Mouse (Mus musculus): ENCODE results near the gene Ccl1. TPM values are rescaled to one million over a fixed set of nuclear protein-coding genes. Genes with fewer than 3 reads are reported as not detected.

Gene Ccl1
- not detected in 2 replicates for polyA plus RNA-seq (2016; fragmentation: Nextera tagmentation; extraction: Ambion mirVana)

DNA sequence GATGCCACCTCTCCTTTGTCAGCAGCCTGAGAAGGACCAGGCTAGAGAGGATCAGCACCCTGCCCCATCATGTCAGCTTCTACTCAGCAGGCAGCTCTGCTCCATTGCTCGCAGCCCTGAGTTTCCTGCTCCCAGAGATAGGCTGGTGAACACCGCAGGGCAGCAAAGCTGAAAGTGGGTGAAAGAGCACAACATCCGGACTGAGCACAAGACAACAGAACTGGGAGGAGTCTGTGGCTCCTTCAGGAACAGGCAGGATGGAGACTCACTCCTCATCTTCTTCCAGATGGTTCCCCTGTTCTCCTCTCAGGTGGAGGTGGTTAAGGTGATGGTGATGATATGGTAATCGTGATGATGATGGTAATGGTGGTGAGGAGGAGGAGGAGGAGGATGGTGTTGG is at the start of gene Ccl1:
Ccl1 (minus strand) TSS at position 101 of the 400 bp plus-strand sequence.
- 74% methylated on average over 4 of the region's 4 CpGs for WGBS
- H3K27me3 ChIP-seq (ENCODE audit: poor library complexity, severe bottlenecking) = no peaks in the 10 kb centered on the region
- no peak within 1 kb of the TSS for H3K27ac ChIP-seq
- no peak for DNase-seq (ENCODE audit: extremely low spot score, low spot score)
- peaks cover 6% of the 10 kb centered on the region for H3K4me1 ChIP-seq
- no peaks in the 10 kb centered on the region for H3K9me3 ChIP-seq
- H3K36me3 ChIP-seq (replicated peaks) = no peaks in the 10 kb centered on the region
- H3K4me3 ChIP-seq = no peak within 1 kb of the TSS

DNA sequence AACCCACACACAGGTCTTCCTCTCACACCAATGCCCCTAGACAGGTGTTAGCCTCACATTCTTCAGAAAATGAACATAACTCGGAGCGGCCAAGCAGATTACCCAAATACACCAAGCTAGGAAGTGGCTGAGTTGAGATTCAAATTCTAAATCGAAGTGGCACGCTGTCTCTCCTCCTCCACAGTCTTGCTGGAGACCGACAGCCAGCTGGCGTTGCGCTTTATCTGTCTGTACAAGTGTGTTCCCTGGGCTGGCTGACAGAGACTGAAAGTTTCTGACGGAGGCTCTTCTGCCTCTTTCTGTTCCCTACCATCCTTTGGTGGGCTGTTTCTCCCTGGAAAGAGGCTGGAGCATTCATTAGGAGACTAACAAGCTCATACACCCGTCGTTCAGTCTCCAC is 45.5 kb upstream of the Ccl1 start:
- no peak for DNase-seq (ENCODE audit: extremely low spot score, low spot score)
- no peak overlapping the region for H3K4me3 ChIP-seq
- H3K9me3 ChIP-seq = no peaks in the 10 kb centered on the region
- no peak overlapping the region for H3K27ac ChIP-seq
- H3K27me3 ChIP-seq (ENCODE audit: poor library complexity, severe bottlenecking) = no peaks in the 10 kb centered on the region
- WGBS = 83% methylated on average over 10 of the region's 10 CpGs
- no peaks in the 10 kb centered on the region for H3K4me1 ChIP-seq
- H3K36me3 ChIP-seq (replicated peaks) = no peaks in the 10 kb centered on the region

GRCm38 (mm10) chr11:82340900-82341299 is 35.4 kb upstream of the Ccl1 start:
- WGBS = 63% methylated on average over 2 of the region's 2 CpGs
- Histone ChIP-seq H3K36me3 (replicated peaks) (no peaks in the 10 kb centered on the region), H3K4me3 (no peak overlapping the region), H3K27me3 (ENCODE audit: poor library complexity, severe bottlenecking) (no peaks in the 10 kb centered on the region), H3K4me1 (peaks cover 24% of the 10 kb centered on the region), H3K27ac (no peak overlapping the region), H3K9me3 (0 out of 2 replicates have a peak, but pooled peaks cover 5% of the 10 kb centered on the region)
- no peak for DNase-seq (ENCODE audit: extremely low spot score, low spot score)

- H3K36me3 ChIP-seq (replicated peaks) = no peaks in the 10 kb centered on the region
- H3K4me1 ChIP-seq = peaks cover 20% of the 10 kb centered on the region
- no peak for DNase-seq (ENCODE audit: extremely low spot score, low spot score)
- H3K27ac ChIP-seq = no peak overlapping the region
- 62% methylated on average over 6 of the region's 6 CpGs for WGBS
- no peaks in the 10 kb centered on the region for H3K27me3 ChIP-seq (ENCODE audit: poor library complexity, severe bottlenecking)
- no peak overlapping the region for H3K4me3 ChIP-seq
- 0 out of 2 replicates have a peak, but pooled peaks cover 5% of the 10 kb centered on the region for H3K9me3 ChIP-seq
Observed at GRCm38 (mm10) chr11:82340416-82340815, 34.9 kb upstream of the Ccl1 start.

GRCm38 (mm10) chr11:82339921-82340401 is 34.5 kb upstream of the Ccl1 start:
- no peak for DNase-seq (ENCODE audit: extremely low spot score, low spot score)
- Histone ChIP-seq H3K36me3 (replicated peaks) (no peaks in the 10 kb centered on the region), H3K27me3 (ENCODE audit: poor library complexity, severe bottlenecking) (no peaks in the 10 kb centered on the region), H3K4me1 (peaks cover 20% of the 10 kb centered on the region), H3K9me3 (0 out of 2 replicates have a peak, but pooled peaks cover 5% of the 10 kb centered on the region), H3K27ac (no peak overlapping the region), H3K4me3 (no peak overlapping the region)
- 43% methylated on average over 7 of the region's 7 CpGs for WGBS

DNA sequence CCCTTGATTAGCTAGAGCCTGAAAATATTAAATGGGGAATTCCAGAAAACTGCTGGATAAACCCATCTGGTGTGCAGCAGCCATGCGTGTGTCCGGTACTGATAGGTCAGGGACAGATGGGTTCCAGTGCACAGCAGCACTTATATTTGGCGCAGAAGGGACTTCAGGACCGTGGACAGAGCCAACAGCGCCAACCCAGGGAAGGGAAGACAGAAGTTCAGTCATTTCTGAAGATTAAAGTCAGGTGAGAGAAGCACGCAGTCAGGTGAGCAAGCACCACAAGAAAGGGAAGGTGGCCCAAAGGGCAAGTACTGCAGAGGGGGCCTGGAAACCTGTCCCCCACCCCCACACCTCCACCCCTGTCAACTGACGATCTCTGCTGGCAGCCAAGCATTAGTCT is 7.7 kb upstream of the Ccl1 start:
- Histone ChIP-seq H3K27me3 (ENCODE audit: poor library complexity, severe bottlenecking) (no peaks in the 10 kb centered on the region), H3K9me3 (no peaks in the 10 kb centered on the region), H3K27ac (no peak overlapping the region), H3K36me3 (replicated peaks) (no peaks in the 10 kb centered on the region), H3K4me3 (no peak overlapping the region), H3K4me1 (peaks cover 7% of the 10 kb centered on the region)
- WGBS = 49% methylated on average over 7 of the region's 7 CpGs
- no peak for DNase-seq (ENCODE audit: extremely low spot score, low spot score)

GRCm38 (mm10) chr11:82310336-82311045 is 5.0 kb upstream of the Ccl1 start:
- 19% methylated on average over 12 of the region's 12 CpGs for WGBS
- no peak for DNase-seq (ENCODE audit: extremely low spot score, low spot score)
- H3K27ac ChIP-seq = no peak overlapping the region
- no peaks in the 10 kb centered on the region for H3K36me3 ChIP-seq (replicated peaks)
- no peaks in the 10 kb centered on the region for H3K9me3 ChIP-seq
- H3K4me3 ChIP-seq = no peak overlapping the region
- no peaks in the 10 kb centered on the region for H3K27me3 ChIP-seq (ENCODE audit: poor library complexity, severe bottlenecking)
- H3K4me1 ChIP-seq = peaks cover 7% of the 10 kb centered on the region

GRCm38 (mm10) chr11:82297895-82298294 is 7.6 kb downstream of the Ccl1 start:
- no peaks in the 10 kb centered on the region for H3K36me3 ChIP-seq (replicated peaks)
- DNase-seq (ENCODE audit: extremely low spot score, low spot score) = no peak
- WGBS = 59% methylated on average over 4 of the region's 4 CpGs
- H3K27ac ChIP-seq = no peak overlapping the region
- H3K4me3 ChIP-seq = no peak overlapping the region
- H3K4me1 ChIP-seq = no peaks in the 10 kb centered on the region
- H3K9me3 ChIP-seq = no peaks in the 10 kb centered on the region
- H3K27me3 ChIP-seq (ENCODE audit: poor library complexity, severe bottlenecking) = no peaks in the 10 kb centered on the region

DNA sequence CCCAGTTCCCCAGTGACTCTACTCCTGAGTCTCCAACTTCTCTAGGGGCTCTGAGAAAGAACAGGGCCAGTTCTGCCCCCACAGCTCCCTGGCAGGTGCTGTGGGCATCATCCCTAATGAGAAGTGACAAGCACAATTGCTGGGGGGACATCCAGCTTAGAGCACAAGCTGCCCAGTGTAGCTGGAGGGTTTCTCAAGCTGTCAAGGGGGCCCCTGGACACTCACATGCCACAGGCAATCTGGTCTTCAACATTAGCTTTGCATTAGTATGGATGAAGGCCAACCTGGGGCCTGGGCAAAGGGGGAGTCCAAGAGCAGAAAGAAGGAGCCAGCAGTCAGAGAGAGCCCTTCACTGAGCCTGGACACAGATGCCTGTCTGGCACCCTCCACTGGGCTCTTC is 14.6 kb downstream of the Ccl1 start:
- Histone ChIP-seq H3K36me3 (replicated peaks) (no peaks in the 10 kb centered on the region), H3K9me3 (peaks cover 3% of the 10 kb centered on the region; the same call in 1 of the 2 replicates), H3K27me3 (ENCODE audit: poor library complexity, severe bottlenecking) (no peaks in the 10 kb centered on the region), H3K4me1 (no peaks in the 10 kb centered on the region), H3K27ac (no peak overlapping the region), H3K4me3 (no peak overlapping the region)
- no peak for DNase-seq (ENCODE audit: extremely low spot score, low spot score)

DNA sequence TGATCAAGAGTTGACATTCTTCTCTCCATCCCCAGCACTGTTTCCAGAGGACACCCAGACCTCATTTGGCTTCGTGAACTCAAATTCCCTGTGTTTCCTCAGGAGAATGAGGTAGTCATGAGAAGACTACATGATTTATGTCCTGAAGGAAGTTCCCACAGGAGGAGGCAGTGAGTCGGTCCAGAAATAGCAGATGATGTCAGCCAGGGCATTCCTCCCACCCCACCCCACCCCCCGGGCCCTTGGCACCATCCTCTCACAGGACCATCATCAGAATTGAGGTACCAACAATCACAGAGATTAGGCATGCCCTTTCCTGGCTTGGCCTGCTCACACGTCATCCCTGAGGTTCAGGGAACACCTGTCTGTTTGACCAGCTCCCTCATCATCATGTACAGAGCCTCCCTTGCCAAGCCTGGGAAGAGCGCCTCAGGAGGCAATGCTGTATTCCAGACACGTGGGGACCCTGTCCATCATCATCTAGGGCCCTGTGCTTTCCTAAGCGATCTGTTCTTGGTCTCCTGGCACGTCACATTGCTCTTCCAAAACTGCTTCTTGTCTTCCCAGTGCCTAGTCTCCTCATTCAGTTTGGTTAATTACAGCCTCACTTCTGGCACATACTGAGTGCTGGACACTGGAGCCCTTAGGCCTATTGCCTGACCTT is 31.2 kb downstream of the Ccl1 start:
- Histone ChIP-seq H3K4me1 (peaks cover 7% of the 10 kb centered on the region; the same call in 1 of the 2 replicates), H3K27me3 (ENCODE audit: poor library complexity, severe bottlenecking) (no peaks in the 10 kb centered on the region), H3K4me3 (no peak overlapping the region), H3K9me3 (no peaks in the 10 kb centered on the region), H3K27ac (no peak overlapping the region), H3K36me3 (replicated peaks) (no peaks in the 10 kb centered on the region)
- no peak for DNase-seq (ENCODE audit: extremely low spot score, low spot score)
- 89% methylated on average over 8 of the region's 8 CpGs for WGBS

- no peaks in the 10 kb centered on the region for H3K36me3 ChIP-seq (replicated peaks)
- H3K4me1 ChIP-seq = peaks cover 25% of the 10 kb centered on the region
- H3K9me3 ChIP-seq = no peaks in the 10 kb centered on the region
- no peak overlapping the region for H3K4me3 ChIP-seq
- H3K27ac ChIP-seq = no peak overlapping the region
- 50% methylated on average over 4 of the region's 4 CpGs for WGBS
- DNase-seq (ENCODE audit: extremely low spot score, low spot score) = no peak
- peaks cover 52% of the 10 kb centered on the region for H3K27me3 ChIP-seq (ENCODE audit: poor library complexity, severe bottlenecking)
Observed at GRCm38 (mm10) chr11:82259131-82259530, 46.4 kb downstream of the Ccl1 start.

- DNase-seq (ENCODE audit: extremely low spot score, low spot score) = peak; percentile 18
- no peak overlapping the region for H3K27ac ChIP-seq
- WGBS = 44% methylated on average over 4 of the region's 4 CpGs
- no peaks in the 10 kb centered on the region for H3K9me3 ChIP-seq
- H3K27me3 ChIP-seq (ENCODE audit: poor library complexity, severe bottlenecking) = peaks cover 65% of the 10 kb centered on the region
- peaks cover 33% of the 10 kb centered on the region for H3K4me1 ChIP-seq
- no peak overlapping the region for H3K4me3 ChIP-seq
- H3K36me3 ChIP-seq (replicated peaks) = no peaks in the 10 kb centered on the region
Observed at GRCm38 (mm10) chr11:82255601-82256000, 49.9 kb downstream of the Ccl1 start.

GRCm38 (mm10) chr11:82253421-82253820 is 52.1 kb downstream of the Ccl1 start:
- Histone ChIP-seq H3K27me3 (ENCODE audit: poor library complexity, severe bottlenecking) (peaks cover 49% of the 10 kb centered on the region), H3K9me3 (no peaks in the 10 kb centered on the region), H3K27ac (no peak overlapping the region; the same call in 1 of the 2 replicates), H3K4me3 (no peak overlapping the region), H3K4me1 (peaks cover 15% of the 10 kb centered on the region), H3K36me3 (replicated peaks) (no peaks in the 10 kb centered on the region)
- WGBS = 70% methylated on average over 4 of the region's 4 CpGs
- DNase-seq (ENCODE audit: extremely low spot score, low spot score) = no peak
